Mouse (Mus musculus) cortical plate, adult 2 months (tissue): ENCODE data around the gene Vps35l. TPM values are rescaled to one million over a fixed set of nuclear protein-coding genes. Genes with fewer than 3 reads are reported as not detected.

Experiments used
- H3K27ac ChIP-seq: fragments of 200-500 bp; 2 replicates; pipeline ENCODE4 v1.5.1; 2012; ENCODE audit warnings: low read length, control low read depth, inconsistent platforms; ENCODE audit not compliant: insufficient read depth
- H3K4me1 ChIP-seq: fragments of 200-500 bp; 2 replicates; pipeline ENCODE4 v1.6.1; 2011; ENCODE audit warnings: low read length; ENCODE audit not compliant: control insufficient read depth, insufficient read depth
- H3K4me3 ChIP-seq: fragments of 200-500 bp; 2 replicates; pipeline ENCODE4 v1.5.1; 2011; ENCODE audit warnings: mild to moderate bottlenecking, low read length, control low read depth; ENCODE audit not compliant: insufficient read depth
- CTCF ChIP-seq: fragments of 200-500 bp; IDR thresholded peaks from 2 replicates; pipeline ENCODE4 v1.5.1; 2011; ENCODE audit warnings: mild to moderate bottlenecking, control low read depth, low read length; ENCODE audit not compliant: insufficient read depth; ENCODE audit errors: extremely low read depth
- POLR2A ChIP-seq: fragments of 200-500 bp; IDR thresholded peaks from 2 replicates; pipeline ENCODE4 v1.6.1; 2011; ENCODE audit warnings: mild to moderate bottlenecking, low read length, control low read depth; ENCODE audit not compliant: insufficient read depth; ENCODE audit errors: extremely low read depth
- polyA plus RNA-seq: library from polyadenylated mRNA; depleted of rRNA; stranded (reverse); fragments of >200 nt; gene quantifications from 2 replicates; pipeline ENCODE4 v1.2.3, GENCODE M21; 2012

Gene Vps35l
- polyA plus RNA-seq, 1 experiment = 57.4 TPM

DNA sequence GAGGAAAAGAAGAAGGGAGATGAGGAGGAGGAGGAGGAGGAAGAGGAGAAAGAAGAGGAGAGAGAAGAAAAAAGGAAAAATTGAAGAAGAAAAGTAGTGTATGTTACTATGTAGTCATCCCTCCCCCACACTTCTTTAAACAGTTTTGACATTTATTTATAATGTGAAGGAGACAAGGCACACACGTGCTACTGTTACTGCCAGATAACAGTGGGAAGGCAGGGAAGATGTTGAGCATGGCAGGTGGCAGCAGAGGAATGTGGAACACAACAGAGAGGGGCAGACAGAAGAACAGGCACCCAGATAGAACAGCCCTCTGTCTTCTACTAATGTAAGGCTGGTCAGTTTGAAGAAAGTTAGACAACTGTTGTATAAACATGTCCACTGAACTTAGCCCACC is 29.6 kb downstream of the Vps35l start:
- Histone ChIP-seq H3K4me1 (no peaks in the 10 kb centered on the region), H3K27ac (no peak overlapping the region), H3K4me3 (no peak overlapping the region)
- TF ChIP-seq CTCF = no peak

DNA sequence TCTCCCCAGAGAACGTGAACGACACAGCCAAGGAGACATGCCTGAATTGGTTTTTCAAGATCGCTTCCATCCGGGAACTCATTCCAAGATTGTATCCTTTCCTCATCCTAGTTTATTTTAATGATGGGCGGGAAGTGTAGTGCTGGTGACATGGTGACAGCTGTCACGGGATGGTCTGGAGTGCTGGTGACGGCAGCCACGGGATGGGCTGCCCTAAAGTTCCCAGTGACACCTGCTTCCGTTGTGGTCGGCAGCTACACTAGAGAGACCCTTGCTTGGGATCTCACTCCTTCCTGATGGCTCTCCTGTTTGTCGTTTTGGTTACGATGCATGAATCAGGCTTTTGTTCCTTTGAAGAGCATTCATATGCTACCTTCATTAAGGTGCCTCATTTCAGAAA is 33.0 kb downstream of the Vps35l start:
- TF ChIP-seq POLR2A (no peak), CTCF (no peak)
- no peak overlapping the region for H3K4me3 ChIP-seq
- no peak overlapping the region for H3K27ac ChIP-seq
- H3K4me1 ChIP-seq = 0 out of 2 replicates have a peak, but pooled peaks cover 2% of the 10 kb centered on the region

GRCm38 (mm10) chr7:118775991-118776390 is 36.0 kb downstream of the Vps35l start:
- no peak for TF ChIP-seq POLR2A
- Histone ChIP-seq H3K4me1 (0 out of 2 replicates have a peak, but pooled peaks cover 2% of the 10 kb centered on the region), H3K4me3 (no peak overlapping the region), H3K27ac (no peak overlapping the region)

- Histone ChIP-seq H3K27ac (no peak overlapping the region), H3K4me3 (no peak overlapping the region), H3K4me1 (0 out of 2 replicates have a peak, but pooled peaks cover 2% of the 10 kb centered on the region)
- TF ChIP-seq POLR2A = no peak
- TF ChIP-seq CTCF = no peak
Observed at GRCm38 (mm10) chr7:118776491-118776890, 36.5 kb downstream of the Vps35l start.

GRCm38 (mm10) chr7:118777598-118778394 is 37.8 kb downstream of the Vps35l start:
- 0 out of 2 replicates have a peak, but pooled peaks cover 2% of the 10 kb centered on the region for H3K4me1 ChIP-seq
- H3K4me3 ChIP-seq = no peak overlapping the region
- H3K27ac ChIP-seq = no peak overlapping the region
- no peak for TF ChIP-seq POLR2A
- TF ChIP-seq CTCF = no peak

DNA sequence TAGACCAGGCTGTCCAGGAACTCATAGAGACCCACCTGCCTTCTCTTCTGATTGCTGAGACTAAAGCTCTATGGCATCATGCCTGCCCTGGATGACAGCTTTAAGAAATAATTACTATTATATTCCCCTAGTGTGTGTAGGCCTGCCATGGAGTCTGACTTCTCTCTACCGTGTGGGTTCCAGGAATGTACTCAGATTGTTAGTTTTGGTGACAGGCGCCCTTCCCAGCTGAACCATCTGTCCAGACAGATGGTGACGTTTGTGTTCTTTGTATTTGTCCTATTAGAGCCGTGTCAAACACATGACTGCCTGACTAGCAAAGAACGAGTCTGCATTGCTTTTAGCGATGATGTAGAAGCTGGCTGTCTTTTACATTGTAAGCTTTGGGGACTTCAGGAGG is 38.5 kb downstream of the Vps35l start:
- Histone ChIP-seq H3K27ac (no peak overlapping the region), H3K4me1 (0 out of 2 replicates have a peak, but pooled peaks cover 2% of the 10 kb centered on the region), H3K4me3 (no peak overlapping the region)
- no peak for TF ChIP-seq CTCF
- no peak for TF ChIP-seq POLR2A

DNA sequence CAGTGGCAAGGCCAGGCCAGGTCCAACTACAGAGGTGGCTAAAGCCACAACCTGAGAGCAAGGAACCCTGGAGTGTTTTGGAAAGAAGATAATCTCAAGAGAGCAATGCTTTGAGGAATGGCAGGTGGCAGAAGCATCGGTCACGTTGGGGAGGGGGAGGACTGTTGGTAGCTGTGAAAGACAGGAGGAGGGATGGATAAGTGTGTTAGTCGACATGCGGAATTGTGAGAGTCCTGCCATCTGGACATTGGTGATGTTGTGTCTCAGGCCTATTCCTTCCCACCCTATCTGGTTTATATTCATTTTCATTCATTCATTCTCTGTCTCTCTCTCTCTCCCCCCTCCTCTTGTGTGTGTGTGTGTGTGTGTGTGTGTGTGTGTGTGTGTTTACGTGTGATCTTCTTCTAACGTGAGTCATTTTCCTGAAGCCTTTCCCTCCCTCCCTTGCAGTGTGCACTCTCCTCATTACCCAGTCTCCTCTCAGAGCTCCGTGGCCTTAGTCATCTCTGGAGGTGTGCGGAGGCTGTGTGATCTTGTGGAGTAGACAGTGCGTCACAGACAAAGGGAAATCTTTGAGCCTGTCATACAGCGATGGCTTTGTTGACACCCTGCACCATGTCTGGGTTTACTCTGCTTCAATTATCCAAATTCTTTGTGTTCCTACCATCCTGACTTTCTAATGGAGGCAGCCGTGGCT is 43.4 kb downstream of the Vps35l start:
- H3K4me1 ChIP-seq = peaks cover 3% of the 10 kb centered on the region; the same call in 1 of the 2 replicates
- H3K4me3 ChIP-seq = no peak overlapping the region
- TF ChIP-seq CTCF (no peak), POLR2A (no peak)
- no peak overlapping the region for H3K27ac ChIP-seq

GRCm38 (mm10) chr7:118786091-118786490 is 46.1 kb downstream of the Vps35l start:
- H3K27ac ChIP-seq = no peak overlapping the region
- H3K4me3 ChIP-seq = no peak overlapping the region
- peaks cover 3% of the 10 kb centered on the region; the same call in 1 of the 2 replicates for H3K4me1 ChIP-seq
- TF ChIP-seq POLR2A (no peak), CTCF (no peak)

DNA sequence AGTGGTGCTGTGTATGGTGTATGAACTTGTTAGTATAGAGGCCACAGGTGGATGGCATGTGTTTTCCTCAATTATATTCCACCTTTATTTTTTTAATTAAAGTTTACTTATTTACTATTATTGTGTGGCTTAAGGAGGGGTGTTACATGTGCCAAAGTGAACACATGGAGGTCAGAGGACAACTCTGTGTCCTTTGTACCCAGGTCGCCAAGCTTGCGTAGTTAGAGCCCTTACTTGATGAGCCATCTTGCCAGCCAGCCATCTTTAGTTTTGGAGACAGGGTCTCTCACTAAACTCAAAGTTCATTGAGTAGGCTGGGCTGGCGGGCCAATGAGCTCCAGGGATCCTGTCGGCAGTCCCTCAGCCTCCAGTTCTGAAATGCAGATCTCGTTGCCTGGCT is 47.3 kb downstream of the Vps35l start:
- Histone ChIP-seq H3K4me1 (peaks cover 3% of the 10 kb centered on the region; the same call in 1 of the 2 replicates), H3K27ac (no peak overlapping the region), H3K4me3 (no peak overlapping the region)
- TF ChIP-seq CTCF = no peak

GRCm38 (mm10) chr7:118788481-118788880 is 48.5 kb downstream of the Vps35l start:
- peaks cover 3% of the 10 kb centered on the region; the same call in 1 of the 2 replicates for H3K4me1 ChIP-seq
- no peak overlapping the region for H3K4me3 ChIP-seq
- no peak overlapping the region for H3K27ac ChIP-seq
- TF ChIP-seq POLR2A = no peak
- no peak for TF ChIP-seq CTCF
